Mouse (Mus musculus) heart, postnatal 36 days (tissue): Measurements from ENCODE around the gene Chrm4. TPM values are rescaled to one million over a fixed set of nuclear protein-coding genes. Genes with fewer than 3 reads are reported as not detected.
A peak's percentile ranks its signal among the peaks of the same experiment; 100 is the strongest.

ENCODE experiments used
- DNase-seq, 2 experiments: peaks; one replicate each; pipeline ENCODE4 v3.0.0; 2021 to 2022
- intact Hi-C: fragments of 180-260 bp; cut with DNase I; formaldehyde crosslinking; loops from one replicate; pipeline ENCODE4 v1.15.1; 2025
- total RNA-seq, 2 experiments: library from RNA; stranded (reverse); gene quantifications; 2 replicates each; pipeline ENCODE4 v1.2.3; 2021

Chrm4 gene
- total RNA-seq, 2 experiments from 2014 or later = not detected

DNA sequence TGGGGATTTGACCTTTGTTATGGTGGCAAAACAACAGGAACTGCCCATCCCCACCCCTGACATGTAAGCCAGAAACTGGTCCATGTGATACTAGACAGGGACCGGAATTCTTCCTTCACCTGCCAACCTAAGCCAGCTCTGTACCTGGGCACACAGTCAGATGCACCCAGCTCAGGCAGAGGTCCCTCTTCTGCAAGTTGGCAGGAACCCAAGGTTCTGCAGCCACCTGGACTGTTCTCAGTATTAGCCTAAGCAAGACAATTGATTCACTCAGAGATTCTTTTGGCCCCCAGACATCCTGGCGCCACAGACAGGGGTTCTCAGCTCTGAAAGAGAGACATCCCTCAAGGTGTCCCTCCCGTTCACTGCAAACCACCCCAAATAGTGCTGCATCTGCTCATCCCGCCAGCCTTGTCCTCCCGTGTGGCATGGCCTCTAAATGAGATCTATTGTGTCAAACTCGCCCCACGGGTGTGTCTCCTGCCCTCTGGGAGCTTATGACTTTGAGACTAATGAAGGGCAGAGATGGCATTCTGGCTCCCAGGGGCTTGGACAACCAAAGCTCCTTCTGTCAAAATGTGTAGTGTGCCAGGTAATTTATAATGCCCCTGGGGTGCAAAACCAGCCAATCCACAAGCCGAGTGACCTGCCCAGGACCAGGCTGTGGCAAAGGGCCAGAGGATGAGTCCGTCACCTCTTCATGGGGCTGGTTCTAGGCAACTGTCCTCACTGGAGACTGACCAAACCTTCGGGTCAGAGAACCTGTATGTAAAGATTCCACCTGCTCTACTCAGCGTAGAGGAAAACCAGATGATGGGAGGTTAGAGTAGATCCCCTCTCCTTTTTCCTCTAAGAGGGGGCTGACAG lies 32.7 kb downstream of the Chrm4 start:
- intact Hi-C loops = loop anchor here (1.0 kb wide), 2 partner anchors 15 to 31 kb away; no protein-coding TSS in a partner anchor
- DNase-seq = no peak

DNA sequence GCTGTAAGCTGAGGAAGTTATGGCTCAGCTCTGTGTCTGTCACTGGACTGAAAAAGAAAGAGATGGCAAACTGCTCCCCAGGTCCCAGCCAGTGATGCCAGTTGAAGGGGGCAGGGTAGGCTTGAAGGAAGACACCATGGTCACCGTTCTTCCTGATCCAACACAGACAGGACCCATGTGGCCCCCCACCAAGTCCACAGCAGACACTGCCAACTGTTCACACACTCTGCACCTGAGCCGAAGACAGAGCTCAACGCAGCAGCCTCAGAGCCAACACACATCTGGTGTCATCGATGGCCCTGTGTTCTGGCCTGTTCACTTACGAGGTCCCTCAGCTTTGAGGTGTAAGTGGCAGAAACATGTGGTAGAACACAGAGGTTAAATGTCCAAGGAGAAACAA lies 33.4 kb downstream of the Chrm4 start:
- intact Hi-C loops = no loop called here
- DNase-seq = no peak

DNA sequence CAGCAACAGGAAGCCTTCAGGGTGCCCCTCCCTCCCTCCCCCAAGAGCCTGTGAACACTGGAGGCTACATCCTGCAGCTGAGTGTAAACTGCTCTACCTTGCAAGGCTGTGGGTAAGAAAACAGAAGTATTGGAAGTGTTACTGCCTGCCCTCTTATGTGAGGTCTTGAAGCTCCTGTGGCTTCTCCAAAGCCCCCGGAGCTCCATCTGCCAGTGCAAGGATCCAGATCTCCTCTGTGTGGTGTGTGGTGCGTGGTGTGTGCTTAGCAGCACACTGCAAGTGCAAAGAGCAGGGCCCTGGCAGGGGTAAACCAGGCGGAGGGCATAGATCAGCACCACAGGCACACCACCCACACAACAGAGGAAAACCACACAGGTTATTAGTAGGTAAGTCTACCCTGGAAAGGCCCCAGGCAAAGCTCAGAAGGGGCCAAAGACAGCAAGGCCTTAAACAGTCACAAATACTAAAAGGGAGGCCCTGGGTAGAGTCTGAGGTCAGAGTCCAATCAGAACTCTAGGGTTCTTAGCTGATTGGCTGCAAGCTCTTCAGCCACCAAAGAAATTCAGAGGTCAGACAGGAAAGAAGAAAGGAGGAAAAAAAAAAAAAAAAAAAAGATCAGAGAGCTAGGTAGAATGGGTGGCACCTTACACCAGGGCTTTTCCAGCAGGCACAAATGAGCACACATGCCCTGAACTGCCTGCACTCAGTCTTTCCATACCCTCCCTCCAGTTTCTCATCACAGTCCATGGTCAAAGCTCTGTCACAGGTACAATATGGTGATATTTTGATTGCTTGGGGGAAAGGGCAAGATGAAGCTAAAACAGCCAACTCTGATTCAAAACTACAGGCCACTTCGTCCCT lies 35.1 kb downstream of the Chrm4 start:
- no peak for DNase-seq
- intact Hi-C loops = loop anchor here (1.0 kb wide), 1 partner anchor 14 kb away; no protein-coding TSS in a partner anchor

DNA sequence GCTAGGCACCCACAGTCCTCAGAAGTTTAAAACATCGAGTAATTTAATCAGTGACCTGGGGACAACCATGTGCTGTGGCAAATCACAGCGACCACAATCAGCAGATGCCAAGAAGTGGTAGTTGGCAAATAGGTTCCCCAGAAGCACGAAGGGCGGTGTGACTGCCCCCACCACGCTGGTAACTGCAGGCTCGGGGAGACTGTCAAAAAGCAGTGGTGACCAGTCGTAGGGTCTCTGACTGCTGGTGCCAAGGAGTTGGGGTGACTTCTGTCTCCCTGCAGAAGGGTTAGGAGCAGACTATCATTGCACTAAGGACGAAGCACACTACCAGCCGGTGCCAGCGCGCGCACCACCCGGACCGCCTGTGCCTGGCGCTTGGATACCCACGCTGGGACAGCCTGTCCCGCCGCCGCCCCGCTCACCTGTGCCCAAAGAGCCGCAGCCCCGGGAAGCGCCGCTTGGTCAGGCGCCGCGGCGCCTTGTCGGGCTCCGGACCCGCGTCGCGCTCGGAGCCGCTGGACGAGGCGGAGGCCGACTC lies 35.9 kb downstream of the Chrm4 start:
- intact Hi-C loops = loop anchor here (1.0 kb wide), 1 partner anchor 19 kb away; no protein-coding TSS in a partner anchor
- no peak for DNase-seq

DNA sequence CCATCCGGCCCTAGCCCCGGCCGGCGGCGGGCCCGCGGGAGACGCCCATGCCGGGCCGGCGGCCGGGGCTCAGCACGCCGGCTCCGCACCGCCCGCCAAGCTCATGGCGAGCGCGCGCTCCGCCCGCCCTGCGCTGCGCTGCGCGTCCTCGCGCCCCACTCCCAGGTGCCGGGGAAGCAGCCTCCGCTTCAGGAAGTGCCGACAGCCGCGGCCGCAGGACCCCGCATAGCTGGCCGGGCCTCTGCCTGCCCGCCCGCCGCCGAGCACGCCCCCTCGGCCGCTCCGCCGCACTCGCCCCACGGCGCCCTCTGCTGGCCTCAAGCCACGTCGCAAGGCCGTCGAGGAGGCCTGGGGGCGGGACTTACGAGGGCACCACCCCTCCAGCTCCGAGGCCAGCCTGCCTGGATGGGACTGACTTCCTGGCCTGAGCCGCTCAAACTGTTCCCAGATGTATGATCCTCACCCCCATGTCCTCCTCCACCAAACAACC lies 36.4 kb downstream of the Chrm4 start:
- DNase-seq = peak; percentile 99 to 100
- intact Hi-C loops = loop anchor here (1.0 kb wide), 1 partner anchor 19 kb away; no protein-coding TSS in a partner anchor

DNA sequence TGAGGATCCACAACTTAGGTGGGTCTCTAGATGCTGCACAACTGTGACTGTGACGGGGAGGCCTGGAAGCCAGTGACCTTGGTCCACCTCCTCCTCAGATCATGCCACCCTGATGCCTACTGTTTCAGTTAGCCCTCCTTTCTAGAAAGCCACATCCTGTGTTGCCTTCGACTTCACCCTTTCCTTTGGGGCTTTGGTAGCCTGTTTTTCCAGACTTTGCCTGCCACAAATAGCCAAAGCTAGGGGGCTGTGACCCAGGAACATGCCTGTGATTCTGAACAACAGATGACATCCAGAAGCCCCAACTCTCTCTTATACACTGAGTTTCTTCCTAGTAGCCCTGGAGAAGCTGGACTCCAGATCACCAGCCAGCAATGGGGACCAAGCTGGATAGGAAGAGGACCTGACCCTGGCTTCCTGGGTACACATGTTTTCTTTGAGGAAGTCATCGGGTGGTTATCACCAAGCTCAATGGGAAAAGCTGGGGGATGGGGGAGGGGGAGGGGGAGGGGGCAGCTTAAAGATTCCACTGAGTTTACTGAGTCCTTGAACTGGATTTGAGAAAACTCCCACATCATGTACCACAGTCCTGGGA lies 37.7 kb downstream of the Chrm4 start:
- intact Hi-C loops = no loop called here
- no peak for DNase-seq

DNA sequence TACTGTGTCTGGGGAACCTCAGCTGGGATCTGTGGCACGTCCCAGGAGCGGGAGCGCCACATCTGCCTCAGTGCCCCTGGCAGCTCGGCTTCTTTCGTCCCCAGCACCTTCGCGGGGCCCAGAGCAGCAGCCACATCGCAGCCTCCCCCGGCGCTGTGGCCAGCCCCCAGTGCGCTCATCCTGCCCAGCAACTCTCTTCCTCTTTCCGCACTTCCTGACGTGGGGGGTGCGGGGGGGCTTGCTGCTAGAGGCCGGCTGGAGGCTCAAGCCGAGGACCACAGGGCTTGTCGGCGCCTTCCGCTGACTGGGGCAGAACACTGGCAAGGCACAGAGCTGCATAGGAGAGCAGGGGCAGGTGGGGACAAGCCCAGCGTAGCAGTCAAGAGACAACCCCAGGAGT lies 38.4 kb downstream of the Chrm4 start:
- DNase-seq = peak; percentile 74 to 75
- intact Hi-C loops = no loop called here

DNA sequence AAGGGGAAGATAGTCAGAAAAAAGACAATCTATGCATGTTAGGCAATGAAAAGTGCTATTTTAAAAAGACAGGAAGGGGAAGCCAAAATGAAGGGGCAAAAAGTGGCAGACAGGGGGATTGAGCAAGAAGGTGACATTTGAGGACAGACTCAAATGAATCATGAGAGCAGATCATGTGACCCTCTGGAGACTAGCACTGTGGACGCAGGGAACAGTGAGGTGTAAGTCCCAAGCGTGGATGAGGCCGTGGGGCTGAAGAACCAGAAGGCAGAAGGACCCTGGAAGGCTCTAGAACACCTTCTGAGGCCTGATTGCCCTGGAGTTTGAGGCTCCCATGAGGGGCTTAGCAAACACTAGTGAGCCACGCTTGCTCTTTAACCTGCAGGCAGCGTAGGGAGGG lies 39.3 kb downstream of the Chrm4 start:
- DNase-seq = no peak
- intact Hi-C loops = no loop called here

DNA sequence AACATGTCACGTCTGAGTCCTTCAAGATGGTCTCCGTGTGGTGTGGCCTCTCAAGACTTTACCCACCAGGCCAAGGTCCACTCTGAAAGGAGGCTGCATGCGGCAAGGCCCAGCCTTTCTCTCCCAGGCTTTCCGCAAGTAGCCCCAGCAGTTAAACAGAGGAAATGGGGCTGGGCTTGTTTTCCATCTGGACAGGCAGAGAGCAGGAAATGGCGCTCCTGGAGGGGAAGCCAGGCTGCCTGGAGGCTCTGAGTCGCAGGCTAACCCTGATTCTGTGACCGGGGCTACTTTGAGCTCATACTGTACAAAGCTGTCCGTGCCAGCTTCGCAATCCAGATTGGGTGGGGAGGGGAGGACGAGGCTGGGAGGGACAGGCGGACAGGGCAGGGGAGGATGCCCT lies 40.9 kb downstream of the Chrm4 start:
- DNase-seq = peak in 1 of 2 experiments; percentile 56
- intact Hi-C loops = no loop called here

DNA sequence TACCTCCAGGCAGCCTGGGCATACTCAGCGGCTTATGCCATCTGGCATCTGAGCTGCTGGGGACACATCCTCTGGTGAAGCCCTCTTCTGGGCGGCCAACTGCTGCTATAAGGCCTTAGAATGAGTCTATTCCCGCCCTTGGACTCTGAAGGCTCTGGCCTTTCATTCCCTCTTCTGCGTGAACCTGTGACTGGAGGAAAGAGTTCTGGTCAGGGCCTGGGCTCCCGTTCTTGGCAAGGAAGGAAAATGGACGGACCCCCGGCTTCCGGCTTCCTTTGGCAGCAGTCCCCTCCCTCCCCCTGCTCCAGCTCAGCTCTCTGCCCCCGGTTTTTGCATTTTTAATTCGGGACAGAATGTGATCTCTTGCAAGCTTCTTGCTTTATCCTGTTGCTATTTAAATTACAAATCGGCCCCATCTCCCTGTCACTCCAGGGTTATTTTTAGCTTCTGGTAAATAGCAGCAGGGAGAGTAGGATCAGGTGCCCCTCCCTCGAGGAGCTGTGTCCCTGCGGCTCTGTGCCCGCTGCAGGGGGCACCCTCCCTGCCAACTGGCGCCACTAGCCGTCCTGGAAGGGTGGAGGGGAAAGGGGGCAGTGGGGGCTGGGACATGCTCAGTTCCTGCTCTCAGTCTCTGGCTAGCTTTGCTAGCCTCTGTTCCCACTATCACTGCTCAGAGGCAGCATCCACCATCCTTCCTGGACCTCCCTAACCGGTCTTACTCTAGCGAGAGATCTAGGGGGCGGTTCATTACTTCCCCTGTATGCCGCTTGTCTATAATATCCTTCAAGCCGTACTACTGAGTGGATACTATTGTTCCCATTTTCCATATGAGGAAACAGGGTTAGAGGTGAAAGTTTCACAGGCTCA lies 44.4 kb downstream of the Chrm4 start:
- peak in 1 of 2 experiments; percentile 67 for DNase-seq
- intact Hi-C loops = no loop called here

DNA sequence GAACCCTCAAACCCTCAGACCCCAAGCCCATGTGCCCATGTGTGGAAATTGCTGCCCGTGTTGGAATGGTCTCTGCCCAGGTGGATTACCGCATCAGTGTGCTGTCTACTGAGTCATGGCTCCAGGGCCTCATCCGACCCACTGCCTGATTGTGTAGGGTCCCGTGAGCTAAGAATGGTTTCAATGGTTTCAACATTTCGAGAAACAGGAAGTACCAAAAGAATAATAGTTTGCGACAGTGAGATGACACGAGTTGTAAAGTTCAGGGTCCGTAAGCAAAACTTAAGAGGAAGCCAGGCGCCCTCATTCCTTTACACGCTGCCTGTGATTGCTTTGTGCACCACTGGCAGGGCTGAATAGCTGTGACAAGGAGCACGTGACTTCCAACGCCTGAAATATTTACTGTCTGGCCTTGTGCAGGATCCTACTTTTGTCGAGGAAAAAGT lies 45.1 kb downstream of the Chrm4 start:
- intact Hi-C loops = no loop called here
- DNase-seq = no peak

DNA sequence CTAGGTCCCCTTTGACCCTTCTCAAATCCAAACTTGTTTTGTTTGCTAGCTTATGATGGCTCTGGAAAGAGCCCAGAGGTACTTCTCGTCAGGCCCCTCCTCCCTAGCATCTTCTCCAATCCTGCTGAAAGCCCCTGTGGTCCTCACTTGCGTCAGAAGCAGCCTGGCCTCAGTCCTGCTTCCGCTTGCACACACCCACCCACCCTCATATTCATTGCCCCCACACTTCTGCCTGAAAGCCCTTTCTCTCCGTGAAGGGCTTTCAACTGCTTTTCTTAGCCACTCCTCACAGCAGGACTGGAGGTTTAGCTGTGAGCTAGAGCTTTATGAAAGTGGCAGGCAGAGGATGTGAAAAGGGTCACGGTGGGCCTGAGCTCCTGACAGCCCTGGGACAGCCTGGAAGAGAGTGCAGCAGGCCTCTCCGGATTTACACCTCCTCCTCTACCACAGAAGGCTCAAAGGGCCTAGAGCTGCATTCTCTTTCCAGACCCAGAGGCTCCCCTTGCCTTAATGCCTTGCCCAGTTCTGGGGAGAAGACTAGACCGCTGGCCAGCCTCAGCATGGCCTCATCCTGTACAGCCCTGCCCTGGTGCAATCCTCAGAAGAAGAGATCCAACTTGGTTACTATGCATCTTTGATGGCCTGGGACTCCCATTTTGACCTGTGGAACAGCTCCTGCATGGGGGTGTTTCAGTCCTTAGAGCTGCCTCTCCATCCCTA lies 46.5 kb downstream of the Chrm4 start:
- DNase-seq = no peak
- intact Hi-C loops = no loop called here

DNA sequence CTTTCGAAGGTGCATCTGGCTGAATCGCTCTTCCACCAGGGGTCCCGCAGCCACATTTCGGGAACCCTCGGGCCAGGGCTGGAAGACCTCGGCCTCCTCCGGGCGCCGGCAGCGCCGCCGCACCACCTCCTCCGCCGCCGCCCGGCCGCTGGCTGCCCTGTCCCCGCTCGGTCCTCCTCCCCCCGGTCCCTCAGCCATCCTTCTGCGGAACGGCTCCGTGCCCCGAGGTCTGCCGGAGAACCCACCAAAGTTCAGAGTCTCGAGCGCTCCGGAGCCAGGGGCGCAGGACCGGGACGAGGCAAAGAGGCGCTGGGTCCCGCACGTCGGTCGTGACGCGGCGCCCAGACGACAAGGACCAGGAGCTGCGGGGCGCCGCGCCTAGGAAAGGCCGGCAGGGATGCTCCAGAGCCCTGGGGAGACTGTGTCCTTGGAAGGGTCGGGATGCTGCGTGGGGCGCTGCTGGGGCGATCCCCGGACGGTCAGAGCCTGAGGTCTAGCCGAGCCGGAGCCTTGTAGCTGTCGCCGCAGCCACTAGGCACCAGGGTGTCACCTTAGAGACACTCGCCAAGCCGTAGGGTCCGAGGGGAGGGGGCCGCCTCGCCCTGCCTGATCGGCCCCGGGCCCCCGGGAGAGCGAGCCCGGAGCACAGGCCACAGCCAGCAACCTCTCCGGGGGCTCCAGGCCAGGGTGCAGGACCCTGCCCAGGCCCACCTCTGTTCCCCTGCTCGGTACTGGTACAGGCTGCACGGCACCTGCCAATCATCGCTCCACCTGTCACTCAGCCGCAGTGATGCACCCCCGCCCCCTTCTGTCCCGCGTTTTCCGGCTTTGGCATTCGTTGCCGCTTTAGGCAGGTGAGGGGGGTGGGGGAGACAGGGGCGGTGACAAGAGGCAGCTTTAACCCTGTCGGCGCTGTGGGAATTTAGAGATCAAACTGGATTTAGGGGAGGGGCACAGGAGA lies 48.8 kb downstream of the Chrm4 start, which contains the start of gene Dgkz:
Gene Dgkz (minus strand): TSS at position 284 of the 961 bp plus-strand sequence.
- DNase-seq = no peak
- intact Hi-C loops = no loop called here

DNA sequence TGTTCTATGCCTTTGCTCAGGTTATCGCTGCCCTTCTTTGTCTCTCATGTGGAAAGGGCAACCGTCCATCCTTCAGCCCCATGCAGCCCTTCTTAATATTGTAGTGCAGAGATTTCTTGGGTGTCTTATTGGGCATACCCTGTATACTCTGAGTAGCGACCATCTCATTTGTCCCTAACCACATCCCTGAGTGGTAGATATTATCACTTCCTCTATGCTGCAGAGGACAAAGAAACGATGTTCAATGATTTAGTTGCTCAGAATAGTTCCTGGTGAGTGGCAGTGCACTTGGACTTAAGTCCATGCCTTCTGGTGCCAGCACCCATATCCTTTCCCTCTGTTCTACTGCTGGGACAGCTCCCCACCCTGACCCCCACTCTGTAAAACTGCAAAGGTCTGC lies 50.9 kb downstream of the Chrm4 start:
- intact Hi-C loops = no loop called here
- DNase-seq = no peak
